Mouse (Mus musculus): ENCODE data around the gene Dffa. TPM values are rescaled to one million over a fixed set of nuclear protein-coding genes. Genes with fewer than 3 reads are reported as not detected.

The Dffa gene
- polyA plus RNA-seq, 1 experiment: 15.5 TPM

- no peak for TF ChIP-seq POLR2A (IDR thresholded peaks at IDR 0.05; ENCODE audit: insufficient read depth, low read length)
- no peak for TF ChIP-seq EP300 (IDR thresholded peaks at IDR 0.05; ENCODE audit: insufficient read depth, low read depth, low read length)
- TF ChIP-seq CTCF (IDR thresholded peaks at IDR 0.05; ENCODE audit: low read depth, low read length): no peak
- no peak overlapping the region for H3K27ac ChIP-seq (ENCODE audit: insufficient read depth, low read length)
- H3K27me3 ChIP-seq (ENCODE audit: control insufficient read depth, insufficient read depth, low read length, poor library complexity, severe bottlenecking): no peaks in the 10 kb centered on the region
- peaks cover 11% of the 10 kb centered on the region; the same call in 1 of the 2 replicates for H3K36me3 ChIP-seq (ENCODE audit: control insufficient read depth, insufficient read depth, low read length, poor library complexity, severe bottlenecking)
- no peak overlapping the region for H3K9ac ChIP-seq (ENCODE audit: low read depth, poor library complexity, severe bottlenecking)
- no peak overlapping the region for H3K4me3 ChIP-seq (ENCODE audit: low read depth, low read length)
- H3K9me3 ChIP-seq (replicated peaks; ENCODE audit: control insufficient read depth, insufficient read depth, low read length, poor library complexity, severe bottlenecking): no peaks in the 10 kb centered on the region
- H3K4me1 ChIP-seq (ENCODE audit: control insufficient read depth, insufficient read depth, low read length): no peaks in the 10 kb centered on the region
Observed at GRCm38 (mm10) chr4:149128467-149128866, 24.5 kb downstream of the Dffa start.

GRCm38 (mm10) chr4:149131021-149131752, 27.2 kb downstream of the Dffa start:
- H3K9me3 ChIP-seq (replicated peaks; ENCODE audit: control insufficient read depth, insufficient read depth, low read length, poor library complexity, severe bottlenecking): no peaks in the 10 kb centered on the region

GRCm38 (mm10) chr4:149131789-149132565, 28.0 kb downstream of the Dffa start:
- no peak for TF ChIP-seq POLR2A (IDR thresholded peaks at IDR 0.05; ENCODE audit: insufficient read depth, low read length)
- no peak for TF ChIP-seq EP300 (IDR thresholded peaks at IDR 0.05; ENCODE audit: insufficient read depth, low read depth, low read length)
- TF ChIP-seq CTCF (IDR thresholded peaks at IDR 0.05; ENCODE audit: low read depth, low read length): no peak
- Histone ChIP-seq H3K4me1 (ENCODE audit: control insufficient read depth, insufficient read depth, low read length) (no peaks in the 10 kb centered on the region), H3K4me3 (ENCODE audit: low read depth, low read length) (no peak overlapping the region), H3K36me3 (ENCODE audit: control insufficient read depth, insufficient read depth, low read length, poor library complexity, severe bottlenecking) (peaks cover 11% of the 10 kb centered on the region; the same call in 1 of the 2 replicates), H3K27ac (ENCODE audit: insufficient read depth, low read length) (no peak overlapping the region), H3K9me3 (replicated peaks; ENCODE audit: control insufficient read depth, insufficient read depth, low read length, poor library complexity, severe bottlenecking) (no peaks in the 10 kb centered on the region), H3K27me3 (ENCODE audit: control insufficient read depth, insufficient read depth, low read length, poor library complexity, severe bottlenecking) (no peaks in the 10 kb centered on the region), H3K9ac (ENCODE audit: low read depth, poor library complexity, severe bottlenecking) (no peak overlapping the region)

More at GRCm38 (mm10) chr4:149131021-149131752, 27.2 kb downstream of the Dffa start:
- Histone ChIP-seq H3K4me3 (ENCODE audit: low read depth, low read length) (no peak overlapping the region), H3K9ac (ENCODE audit: low read depth, poor library complexity, severe bottlenecking) (no peak overlapping the region), H3K27ac (ENCODE audit: insufficient read depth, low read length) (no peak overlapping the region), H3K27me3 (ENCODE audit: control insufficient read depth, insufficient read depth, low read length, poor library complexity, severe bottlenecking) (no peaks in the 10 kb centered on the region), H3K4me1 (ENCODE audit: control insufficient read depth, insufficient read depth, low read length) (no peaks in the 10 kb centered on the region), H3K36me3 (ENCODE audit: control insufficient read depth, insufficient read depth, low read length, poor library complexity, severe bottlenecking) (peaks cover 11% of the 10 kb centered on the region; the same call in 1 of the 2 replicates)
- TF ChIP-seq POLR2A (IDR thresholded peaks at IDR 0.05; ENCODE audit: insufficient read depth, low read length) (no peak), CTCF (IDR thresholded peaks at IDR 0.05; ENCODE audit: low read depth, low read length) (no peak), EP300 (IDR thresholded peaks at IDR 0.05; ENCODE audit: insufficient read depth, low read depth, low read length) (no peak)

GRCm38 (mm10) chr4:149133395-149133794, 29.4 kb downstream of the Dffa start:
- TF ChIP-seq POLR2A (IDR thresholded peaks at IDR 0.05; ENCODE audit: insufficient read depth, low read length): no peak
- TF ChIP-seq EP300 (IDR thresholded peaks at IDR 0.05; ENCODE audit: insufficient read depth, low read depth, low read length): no peak
- H3K4me3 ChIP-seq (ENCODE audit: low read depth, low read length): no peak overlapping the region
- no peaks in the 10 kb centered on the region for H3K27me3 ChIP-seq (ENCODE audit: control insufficient read depth, insufficient read depth, low read length, poor library complexity, severe bottlenecking)
- no peaks in the 10 kb centered on the region for H3K4me1 ChIP-seq (ENCODE audit: control insufficient read depth, insufficient read depth, low read length)
- no peaks in the 10 kb centered on the region for H3K9me3 ChIP-seq (replicated peaks; ENCODE audit: control insufficient read depth, insufficient read depth, low read length, poor library complexity, severe bottlenecking)
- no peak overlapping the region for H3K27ac ChIP-seq (ENCODE audit: insufficient read depth, low read length)
- H3K9ac ChIP-seq (ENCODE audit: low read depth, poor library complexity, severe bottlenecking): no peak overlapping the region
- H3K36me3 ChIP-seq (ENCODE audit: control insufficient read depth, insufficient read depth, low read length, poor library complexity, severe bottlenecking): peaks cover 9% of the 10 kb centered on the region; the same call in 1 of the 2 replicates

GRCm38 (mm10) chr4:149136116-149136850, 32.3 kb downstream of the Dffa start:
- Histone ChIP-seq H3K4me1 (ENCODE audit: control insufficient read depth, insufficient read depth, low read length) (no peaks in the 10 kb centered on the region), H3K27ac (ENCODE audit: insufficient read depth, low read length) (0 out of 2 replicates have a peak overlapping the region, but pooled peaks have one; percentile 7), H3K4me3 (ENCODE audit: low read depth, low read length) (peak overlapping the region; percentile 84), H3K9ac (ENCODE audit: low read depth, poor library complexity, severe bottlenecking) (peak overlapping the region; percentile 66), H3K9me3 (replicated peaks; ENCODE audit: control insufficient read depth, insufficient read depth, low read length, poor library complexity, severe bottlenecking) (no peaks in the 10 kb centered on the region), H3K36me3 (ENCODE audit: control insufficient read depth, insufficient read depth, low read length, poor library complexity, severe bottlenecking) (peaks cover 5% of the 10 kb centered on the region; the same call in 1 of the 2 replicates), H3K27me3 (ENCODE audit: control insufficient read depth, insufficient read depth, low read length, poor library complexity, severe bottlenecking) (no peaks in the 10 kb centered on the region)
- TF ChIP-seq POLR2A (IDR thresholded peaks at IDR 0.05; ENCODE audit: insufficient read depth, low read length) (no peak), CTCF (IDR thresholded peaks at IDR 0.05; ENCODE audit: low read depth, low read length) (no peak), EP300 (IDR thresholded peaks at IDR 0.05; ENCODE audit: insufficient read depth, low read depth, low read length) (no peak)
